Mouse (Mus musculus): Measurements from ENCODE around the gene Erich4. TPM values are rescaled to one million over a fixed set of nuclear protein-coding genes. Genes with fewer than 3 reads are reported as not detected.

The Erich4 gene
- polyA plus RNA-seq, 1 experiment from 2014 or later, result 0.60 TPM

- Histone ChIP-seq H3K9ac (no peak overlapping the region), H3K9me3 (replicated peaks) (no peaks in the 10 kb centered on the region), H3K36me3 (replicated peaks) (peaks cover 7% of the 10 kb centered on the region; the same call in 1 of the 2 replicates), H3K4me3 (replicated peaks) (no peak overlapping the region), H3K4me1 (replicated peaks) (peaks cover 45% of the 10 kb centered on the region), H3K4me2 (no peak overlapping the region), H3K27me3 (no peaks in the 10 kb centered on the region), H3K27ac (replicated peaks) (no peak overlapping the region)
- no peak for ATAC-seq (ENCODE audit: insufficient read depth)
- WGBS (ENCODE audit: insufficient replicate concordance), result 75% methylated on average over 11 of the region's 11 CpGs
Measured at GRCm38 (mm10) chr7:25623857-25624370, 8.2 kb upstream of the Erich4 start.

GRCm38 (mm10) chr7:25620751-25621150, 5.1 kb upstream of the Erich4 start:
- Histone ChIP-seq H3K4me2 (no peak overlapping the region), H3K36me3 (replicated peaks) (peaks cover 7% of the 10 kb centered on the region; the same call in 1 of the 2 replicates), H3K4me1 (replicated peaks) (peaks cover 17% of the 10 kb centered on the region), H3K9me3 (replicated peaks) (no peaks in the 10 kb centered on the region), H3K27ac (replicated peaks) (no peak overlapping the region), H3K9ac (no peak overlapping the region), H3K27me3 (no peaks in the 10 kb centered on the region), H3K4me3 (replicated peaks) (no peak overlapping the region)
- no peak for ATAC-seq (ENCODE audit: insufficient read depth)
- 78% methylated on average over 11 of the region's 11 CpGs for WGBS (ENCODE audit: insufficient replicate concordance)

- H3K4me2 ChIP-seq, result peak overlapping the region; percentile 81
- H3K9me3 ChIP-seq (replicated peaks), result no peaks in the 10 kb centered on the region
- WGBS (ENCODE audit: insufficient replicate concordance), result 83% methylated on average over 5 of the region's 5 CpGs
- no peaks in the 10 kb centered on the region for H3K27me3 ChIP-seq
- peak overlapping the region; percentile 72; the same call in 1 of the 2 replicates for H3K4me3 ChIP-seq (replicated peaks)
- peaks cover 7% of the 10 kb centered on the region; the same call in 1 of the 2 replicates for H3K36me3 ChIP-seq (replicated peaks)
- H3K4me1 ChIP-seq (replicated peaks), result peaks cover 19% of the 10 kb centered on the region
- no peak overlapping the region for H3K27ac ChIP-seq (replicated peaks)
- ATAC-seq (ENCODE audit: insufficient read depth), result no peak
- no peak overlapping the region for H3K9ac ChIP-seq
Measured at GRCm38 (mm10) chr7:25620101-25620500, 4.4 kb upstream of the Erich4 start.

GRCm38 (mm10) chr7:25619722-25619991, 4.0 kb upstream of the Erich4 start:
- H3K9ac ChIP-seq, result peak overlapping the region; percentile 51
- H3K36me3 ChIP-seq (replicated peaks), result peaks cover 7% of the 10 kb centered on the region; the same call in 1 of the 2 replicates
- peaks cover 19% of the 10 kb centered on the region for H3K4me1 ChIP-seq (replicated peaks)
- peak overlapping the region; percentile 81 for H3K4me2 ChIP-seq
- peak overlapping the region; percentile 72 for H3K4me3 ChIP-seq (replicated peaks)
- no peak overlapping the region for H3K27ac ChIP-seq (replicated peaks)
- 18% methylated on average over 5 of the region's 5 CpGs for WGBS (ENCODE audit: insufficient replicate concordance)
- ATAC-seq (ENCODE audit: insufficient read depth), result no peak
- H3K9me3 ChIP-seq (replicated peaks), result no peaks in the 10 kb centered on the region
- no peaks in the 10 kb centered on the region for H3K27me3 ChIP-seq

GRCm38 (mm10) chr7:25618865-25619721, 3.4 kb upstream of the Erich4 start, which contains the start of gene Dmac2:
Gene Dmac2 (plus strand): TSS chr7:25619414.
- H3K9me3 ChIP-seq (replicated peaks), result no peaks in the 10 kb centered on the region
- peak within 1 kb of the TSS; percentile 72 for H3K4me3 ChIP-seq (replicated peaks)
- peak within 1 kb of the TSS; percentile 51 for H3K9ac ChIP-seq
- H3K27me3 ChIP-seq, result no peaks in the 10 kb centered on the region
- H3K27ac ChIP-seq (replicated peaks), result no peak within 1 kb of the TSS
- ATAC-seq (ENCODE audit: insufficient read depth), result peak; percentile 83
- H3K36me3 ChIP-seq (replicated peaks), result peaks cover 7% of the 10 kb centered on the region; the same call in 1 of the 2 replicates
- H3K4me1 ChIP-seq (replicated peaks), result peaks cover 19% of the 10 kb centered on the region
- WGBS (ENCODE audit: insufficient replicate concordance), result under 1% methylated on average over 53 of the region's 53 CpGs
- H3K4me2 ChIP-seq, result peak within 1 kb of the TSS; percentile 81

GRCm38 (mm10) chr7:25617376-25618160, 1.9 kb upstream of the Erich4 start:
- peaks cover 6% of the 10 kb centered on the region; the same call in 1 of the 2 replicates for H3K36me3 ChIP-seq (replicated peaks)
- H3K27me3 ChIP-seq, result no peaks in the 10 kb centered on the region
- no peak overlapping the region for H3K4me2 ChIP-seq
- H3K4me3 ChIP-seq (replicated peaks), result no peak overlapping the region
- H3K9ac ChIP-seq, result no peak overlapping the region
- H3K9me3 ChIP-seq (replicated peaks), result no peaks in the 10 kb centered on the region
- WGBS (ENCODE audit: insufficient replicate concordance), result 62% methylated on average over 10 of the region's 10 CpGs
- no peak for ATAC-seq (ENCODE audit: insufficient read depth)
- H3K4me1 ChIP-seq (replicated peaks), result peaks cover 19% of the 10 kb centered on the region
- H3K27ac ChIP-seq (replicated peaks), result no peak overlapping the region

GRCm38 (mm10) chr7:25614831-25615705, 624 bp downstream of the Erich4 start:
- no peak overlapping the region for H3K27ac ChIP-seq (replicated peaks)
- H3K4me2 ChIP-seq, result no peak overlapping the region
- no peak for ATAC-seq (ENCODE audit: insufficient read depth)
- H3K4me3 ChIP-seq (replicated peaks), result no peak overlapping the region
- H3K36me3 ChIP-seq (replicated peaks), result no peaks in the 10 kb centered on the region
- no peaks in the 10 kb centered on the region for H3K27me3 ChIP-seq
- H3K4me1 ChIP-seq (replicated peaks), result peaks cover 17% of the 10 kb centered on the region
- no peaks in the 10 kb centered on the region for H3K9me3 ChIP-seq (replicated peaks)
- 56% methylated on average over 21 of the region's 21 CpGs for WGBS (ENCODE audit: insufficient replicate concordance)
- H3K9ac ChIP-seq, result no peak overlapping the region

- Histone ChIP-seq H3K9ac (no peak overlapping the region), H3K27me3 (no peaks in the 10 kb centered on the region), H3K4me2 (no peak overlapping the region), H3K4me3 (replicated peaks) (no peak overlapping the region), H3K36me3 (replicated peaks) (no peaks in the 10 kb centered on the region), H3K4me1 (replicated peaks) (peaks cover 7% of the 10 kb centered on the region; the same call in 1 of the 2 replicates), H3K27ac (replicated peaks) (no peak overlapping the region), H3K9me3 (replicated peaks) (no peaks in the 10 kb centered on the region)
- no peak for ATAC-seq (ENCODE audit: insufficient read depth)
- WGBS (ENCODE audit: insufficient replicate concordance), result 76% methylated on average over 5 of the region's 5 CpGs
Measured at GRCm38 (mm10) chr7:25614086-25614485, 1.6 kb downstream of the Erich4 start.

GRCm38 (mm10) chr7:25611501-25611900, 4.2 kb downstream of the Erich4 start:
- no peak overlapping the region for H3K4me2 ChIP-seq
- H3K36me3 ChIP-seq (replicated peaks), result no peaks in the 10 kb centered on the region
- no peaks in the 10 kb centered on the region for H3K9me3 ChIP-seq (replicated peaks)
- no peak overlapping the region for H3K27ac ChIP-seq (replicated peaks)
- H3K4me3 ChIP-seq (replicated peaks), result no peak overlapping the region
- WGBS (ENCODE audit: insufficient replicate concordance), result 44% methylated on average over 7 of the region's 7 CpGs
- H3K9ac ChIP-seq, result no peak overlapping the region
- ATAC-seq (ENCODE audit: insufficient read depth), result no peak
- H3K27me3 ChIP-seq, result no peaks in the 10 kb centered on the region
- H3K4me1 ChIP-seq (replicated peaks), result peaks cover 2% of the 10 kb centered on the region; the same call in 1 of the 2 replicates

GRCm38 (mm10) chr7:25610056-25610455, 5.6 kb downstream of the Erich4 start:
- Histone ChIP-seq H3K4me1 (replicated peaks) (no peaks in the 10 kb centered on the region), H3K27ac (replicated peaks) (no peak overlapping the region), H3K36me3 (replicated peaks) (no peaks in the 10 kb centered on the region), H3K4me3 (replicated peaks) (no peak overlapping the region), H3K4me2 (no peak overlapping the region), H3K27me3 (no peaks in the 10 kb centered on the region), H3K9ac (no peak overlapping the region), H3K9me3 (replicated peaks) (no peaks in the 10 kb centered on the region)
- WGBS (ENCODE audit: insufficient replicate concordance), result 25% methylated on average over 6 of the region's 6 CpGs
- no peak for ATAC-seq (ENCODE audit: insufficient read depth)

All from liver, embryonic 15.5 days (tissue).